Mouse (Mus musculus): ENCODE results near the gene Ablim2. TPM values are rescaled to one million over a fixed set of nuclear protein-coding genes. Genes with fewer than 3 reads are reported as not detected.

Gene Ablim2
- total and polyA plus RNA-seq, 3 experiments: 9.5 to 38.2 (median 10.1) TPM

DNA sequence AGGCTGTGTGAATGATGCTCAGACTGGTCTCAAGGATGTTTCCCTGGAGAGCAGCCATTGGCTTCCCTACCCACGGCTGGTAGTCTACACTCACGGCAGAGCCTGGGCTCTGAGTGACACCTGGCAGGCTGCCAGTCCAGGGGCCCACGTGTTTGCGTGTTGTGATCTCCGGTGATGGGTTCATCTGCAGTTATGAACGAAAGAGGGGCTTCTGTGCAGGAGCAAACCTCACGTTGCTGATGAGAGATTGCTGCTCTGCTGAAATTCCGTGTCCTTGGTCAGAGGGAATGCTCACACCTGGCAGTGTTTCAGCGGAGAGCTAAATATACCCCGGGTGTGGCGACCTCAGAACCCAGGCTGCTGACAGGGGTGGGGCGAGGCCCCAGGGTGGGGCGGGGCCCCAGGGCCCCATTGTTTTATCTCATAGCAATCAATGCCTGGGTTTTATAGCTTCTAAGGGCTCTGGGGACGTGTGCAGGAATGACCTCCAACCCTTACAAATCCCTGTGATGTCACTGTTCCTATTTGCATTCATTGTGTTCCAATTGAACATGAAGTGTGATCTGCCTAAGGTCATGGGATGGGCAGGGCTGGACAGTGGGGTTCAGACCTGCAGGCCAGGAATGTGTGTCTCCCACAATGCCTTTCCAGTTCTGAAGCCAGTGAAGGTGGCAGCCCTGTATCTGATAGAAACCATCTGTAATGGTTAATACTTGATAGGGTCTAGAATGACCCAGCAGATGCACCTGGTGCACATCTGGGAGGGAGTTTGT, 13.4 kb downstream of the Ablim2 start:
- peak; percentile 87 for DNase-seq

DNA sequence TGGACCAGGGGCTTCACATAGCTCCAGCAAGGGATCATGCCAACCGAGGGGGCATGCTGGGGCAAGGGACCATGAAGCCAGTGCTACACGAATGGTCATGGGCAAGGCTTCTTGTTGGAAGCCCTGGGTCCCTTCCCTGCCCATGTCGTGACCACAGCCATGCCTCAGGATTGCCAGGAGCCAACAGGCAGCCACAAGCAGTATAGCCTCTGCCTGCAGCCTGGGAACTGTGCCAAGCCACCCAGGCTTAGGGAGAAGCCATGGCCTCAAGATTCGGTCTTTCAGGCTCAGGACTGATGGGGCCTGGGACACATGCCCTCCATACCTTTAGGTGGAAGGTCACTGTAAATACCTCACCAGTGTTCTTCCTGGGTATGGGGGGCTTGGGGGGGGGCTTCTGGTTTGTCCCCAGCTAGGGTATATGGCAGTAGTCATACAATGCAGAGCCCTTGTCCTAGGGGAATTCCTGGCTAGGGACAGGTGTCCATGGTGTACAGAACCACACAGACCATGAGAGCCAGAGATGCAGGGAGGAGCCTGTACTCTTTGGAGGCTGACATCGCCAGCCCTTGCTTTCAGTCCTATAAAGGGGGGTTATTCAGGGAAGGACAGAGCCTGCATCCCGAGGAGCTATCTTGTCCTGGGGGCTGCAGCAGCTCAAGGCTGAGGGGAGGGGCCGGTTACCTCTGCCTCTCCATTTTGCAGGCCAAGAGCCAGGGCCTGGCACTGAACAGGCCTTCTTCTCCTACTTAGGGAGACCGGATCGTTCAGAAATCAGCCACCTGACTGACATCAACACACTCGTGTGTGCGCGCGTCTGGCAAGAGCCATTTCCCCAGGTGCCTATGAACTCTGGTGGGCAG, 15.8 kb downstream of the Ablim2 start:
- DNase-seq: peak; percentile 52

DNA sequence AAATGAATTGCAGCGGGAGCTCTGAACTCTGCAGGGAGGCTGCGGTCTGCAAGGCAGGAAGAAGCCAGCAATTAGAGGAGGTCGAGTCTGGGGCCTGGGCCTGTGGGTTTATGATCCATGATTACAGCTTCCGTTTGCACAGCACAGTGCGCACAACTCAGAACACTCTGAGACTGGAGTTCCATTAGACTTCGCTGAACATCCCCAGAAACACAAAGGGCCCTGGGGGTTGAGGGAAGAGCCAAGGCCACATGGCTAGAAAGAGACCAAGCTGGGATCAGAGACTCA, 16.4 kb downstream of the Ablim2 start:
- no peak for DNase-seq

DNA sequence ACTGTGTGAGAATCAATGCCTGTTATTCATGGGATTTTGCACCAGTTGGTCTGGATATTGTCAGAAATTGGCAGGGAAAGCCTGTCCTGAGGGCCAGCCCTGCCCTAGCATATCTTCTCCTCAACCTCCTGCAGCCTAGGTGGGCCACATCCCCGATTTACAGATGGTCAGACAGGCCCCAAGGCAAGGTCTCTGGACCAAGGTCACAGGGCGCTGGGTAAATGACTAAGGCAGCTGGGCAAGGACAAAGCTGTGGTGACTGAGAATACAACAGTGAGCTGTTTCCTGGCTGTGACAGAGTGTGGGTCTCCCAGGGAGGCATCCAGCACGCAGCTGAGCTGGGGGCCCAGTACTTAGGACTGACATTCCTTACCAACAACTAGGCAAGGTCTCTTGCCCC, 23.4 kb downstream of the Ablim2 start:
- DNase-seq: peak; percentile 79

DNA sequence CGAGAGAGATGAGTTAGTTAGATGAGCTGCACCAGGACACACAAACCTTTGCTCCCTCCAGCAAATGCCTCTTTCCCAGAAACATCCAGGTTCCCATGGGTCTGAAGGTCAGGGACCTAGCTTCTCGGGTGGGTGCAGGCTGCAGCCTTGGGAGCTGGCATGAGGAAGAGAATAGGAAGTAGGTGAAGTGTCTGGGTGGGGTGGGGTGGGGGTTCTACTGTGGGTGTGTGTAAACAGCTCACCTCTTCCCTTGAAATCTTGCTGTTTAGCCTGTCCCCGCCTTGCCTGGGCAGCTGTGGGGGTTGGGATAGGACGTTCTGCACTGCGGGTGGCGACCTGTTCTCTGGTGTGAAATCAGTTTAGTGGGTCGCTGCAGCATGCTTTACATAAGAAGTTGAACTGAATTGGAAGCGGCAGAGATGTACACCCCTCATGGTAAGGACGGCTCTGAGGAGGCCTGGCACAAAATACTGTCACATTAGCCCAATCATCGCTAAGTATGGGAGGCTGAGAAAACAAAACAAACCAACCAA, 25.0 kb downstream of the Ablim2 start:
- DNase-seq: no peak

DNA sequence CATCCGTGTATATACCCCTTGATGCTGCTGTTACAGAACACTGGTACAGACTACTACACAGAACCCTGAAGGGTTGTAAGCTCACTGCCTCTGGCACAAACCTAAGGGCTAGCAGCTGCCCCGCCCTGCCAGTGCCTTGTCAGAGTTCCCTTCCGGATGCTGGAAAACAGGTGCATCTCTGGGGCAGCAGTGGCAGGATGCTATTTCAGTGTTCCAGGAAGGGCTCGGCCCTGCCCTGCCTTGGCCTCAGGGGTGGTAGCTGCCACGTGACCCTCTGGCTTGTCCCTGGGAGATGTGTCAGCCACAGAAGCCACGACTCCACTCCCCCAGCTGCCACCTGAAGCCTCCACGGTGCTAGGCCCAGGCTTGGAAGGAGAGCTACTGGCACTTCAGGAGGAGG, 28.2 kb downstream of the Ablim2 start:
- DNase-seq: no peak

DNA sequence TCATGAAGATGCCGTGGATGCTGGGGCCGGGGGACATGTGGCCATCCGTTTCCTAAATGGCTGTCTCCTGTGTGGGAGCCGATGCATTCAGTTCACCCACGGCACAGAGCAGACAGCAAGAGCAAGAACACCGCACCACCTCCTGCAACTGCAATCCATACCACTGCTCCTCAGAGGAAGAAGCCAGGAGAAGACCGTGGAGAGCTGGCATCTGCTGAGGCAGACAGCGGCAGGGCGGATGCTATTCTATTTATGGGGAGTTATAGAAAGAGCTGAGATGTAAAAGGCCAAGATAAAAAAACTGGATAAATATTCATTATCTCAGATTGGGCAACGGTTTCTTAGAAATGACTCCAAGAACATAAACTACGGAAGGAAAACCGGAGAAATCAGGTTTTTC, 30.2 kb downstream of the Ablim2 start:
- no peak for DNase-seq

DNA sequence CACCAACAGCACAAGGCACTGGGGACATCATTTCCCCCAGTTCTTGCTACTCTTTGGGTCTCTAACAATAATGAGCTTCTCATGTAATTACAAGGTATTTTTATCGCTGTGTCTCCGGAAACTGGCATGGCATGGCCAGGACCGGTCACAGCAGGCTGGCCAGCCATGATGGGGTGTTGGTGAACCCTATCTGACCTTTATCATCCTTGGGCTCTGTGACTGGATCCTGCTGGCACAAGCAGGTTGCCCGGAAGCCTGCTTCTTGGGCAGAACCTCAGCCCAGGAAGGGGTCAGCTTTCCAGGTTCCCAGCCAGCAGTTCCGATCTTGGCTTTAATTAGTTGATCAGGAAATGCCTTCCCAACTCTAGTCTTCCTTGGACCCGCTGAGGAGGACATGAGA, 31.0 kb downstream of the Ablim2 start:
- no peak for DNase-seq

DNA sequence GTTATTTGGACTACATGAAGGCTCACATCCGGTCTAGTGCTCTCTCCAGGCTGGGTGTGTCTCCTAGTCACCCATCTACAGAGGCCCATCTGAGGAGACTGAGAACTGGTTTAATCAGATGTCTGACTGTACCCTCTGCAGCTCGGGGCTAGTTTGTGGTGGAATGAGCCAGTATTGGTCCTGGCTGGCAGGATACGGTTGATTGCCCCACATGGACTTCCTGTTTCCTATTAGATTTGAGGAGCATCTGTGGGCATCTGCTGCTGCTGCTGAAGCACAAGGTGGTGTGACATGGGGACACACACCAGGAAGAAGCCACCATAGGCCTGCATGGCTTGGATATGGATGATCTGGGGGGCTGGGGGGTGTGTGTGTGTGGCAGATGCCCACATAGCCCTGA, 32.0 kb downstream of the Ablim2 start:
- no peak for DNase-seq

DNA sequence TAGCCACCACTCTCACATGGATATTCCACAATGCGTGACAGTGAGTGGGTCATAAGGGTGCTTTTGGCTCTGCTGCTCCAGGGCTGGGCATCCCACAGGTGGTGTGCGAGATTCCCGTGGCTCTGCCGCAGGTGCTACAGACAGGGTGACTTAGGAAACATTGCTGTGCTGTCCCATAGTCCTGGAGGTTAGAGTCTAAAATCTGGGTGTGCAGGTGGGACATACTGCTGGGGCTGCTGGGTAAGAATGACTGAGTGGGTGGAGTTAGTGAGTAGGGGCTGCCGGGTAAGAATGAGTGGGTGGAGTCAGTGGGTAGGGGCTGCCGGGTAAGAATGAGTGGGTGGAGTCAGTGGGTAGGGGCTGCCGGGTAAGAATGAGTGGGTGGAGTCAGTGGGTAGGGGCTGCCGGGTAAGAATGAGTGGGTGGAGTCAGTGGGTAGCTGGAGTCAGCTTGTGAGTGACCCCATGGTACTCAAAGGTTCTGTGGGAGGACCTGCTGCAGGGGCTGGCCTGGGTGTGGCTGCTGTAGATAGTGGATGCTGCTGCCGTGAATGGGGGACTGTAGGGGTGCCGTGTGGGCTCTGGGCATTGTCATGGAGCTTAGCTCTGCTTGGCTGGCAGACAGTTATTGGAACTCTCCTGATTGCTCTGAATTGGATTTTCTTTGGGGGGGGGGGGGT, 32.8 kb downstream of the Ablim2 start:
- no peak for DNase-seq

DNA sequence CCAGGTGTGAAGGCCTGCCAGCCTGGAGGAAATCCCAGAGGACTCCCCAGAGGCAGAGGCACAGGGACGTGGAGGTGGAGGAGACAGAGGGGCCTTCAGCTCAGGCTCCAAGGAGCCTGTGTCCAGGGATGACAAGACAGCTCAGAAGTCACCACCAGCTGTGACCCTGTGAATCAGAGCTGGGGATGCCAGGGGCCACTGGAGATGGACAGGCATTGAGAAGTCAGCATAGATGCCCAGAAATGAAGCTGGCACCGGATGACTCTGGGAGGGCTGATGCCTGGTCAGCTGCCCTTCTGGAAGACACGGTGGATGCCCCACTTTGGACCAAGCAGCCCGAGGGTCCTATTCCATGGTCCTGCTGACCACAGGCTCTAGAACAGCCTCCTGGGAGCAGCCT, 36.3 kb downstream of the Ablim2 start:
- no peak for DNase-seq

DNA sequence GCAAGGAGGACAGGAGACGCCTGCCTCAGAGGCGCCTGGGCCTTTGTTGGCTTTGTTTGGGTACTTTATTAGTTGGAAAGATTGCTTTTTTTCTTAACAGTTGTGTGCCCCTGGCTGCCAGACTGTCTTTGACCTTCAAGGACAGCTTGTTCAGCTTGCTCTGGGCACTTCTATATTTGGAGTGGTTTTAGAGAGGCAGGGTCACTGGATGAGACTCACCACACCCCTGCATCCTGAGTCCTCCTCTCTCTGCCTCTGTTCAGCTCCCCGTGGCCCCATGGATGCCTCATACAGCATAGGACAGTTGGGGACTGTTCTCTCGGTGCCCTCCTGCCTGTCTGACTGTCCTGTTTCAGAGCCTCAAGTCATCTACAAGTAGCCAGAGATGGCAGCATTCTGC, 37.3 kb downstream of the Ablim2 start:
- no peak for DNase-seq

DNA sequence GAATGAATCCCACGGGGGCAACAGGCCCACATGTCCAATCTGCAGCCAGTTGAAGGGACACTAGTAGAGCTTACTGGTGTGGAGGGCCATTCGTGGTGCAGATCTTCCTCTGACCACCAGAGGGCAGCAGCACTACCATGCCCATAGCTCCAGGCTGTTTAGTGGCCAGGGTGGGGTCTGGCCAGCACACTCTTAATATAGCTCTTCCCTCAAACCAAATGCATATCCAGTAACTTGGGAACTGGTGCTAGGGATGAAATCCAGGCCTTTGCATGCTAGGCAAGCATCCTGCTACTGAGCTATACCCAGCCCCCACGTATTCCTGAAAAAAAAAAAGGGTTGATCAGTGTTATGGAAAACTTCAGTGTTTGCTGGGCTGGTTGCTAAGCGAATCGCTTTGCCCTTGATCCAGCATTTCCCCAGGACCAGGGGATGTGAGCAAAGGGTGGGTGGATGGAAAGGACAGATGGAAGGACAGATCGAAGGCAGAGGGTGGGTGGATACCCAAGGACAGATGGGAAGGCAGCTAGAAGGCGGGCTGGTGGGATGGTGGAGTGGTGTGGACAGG, 37.9 kb downstream of the Ablim2 start:
- DNase-seq: peak; percentile 69

DNA sequence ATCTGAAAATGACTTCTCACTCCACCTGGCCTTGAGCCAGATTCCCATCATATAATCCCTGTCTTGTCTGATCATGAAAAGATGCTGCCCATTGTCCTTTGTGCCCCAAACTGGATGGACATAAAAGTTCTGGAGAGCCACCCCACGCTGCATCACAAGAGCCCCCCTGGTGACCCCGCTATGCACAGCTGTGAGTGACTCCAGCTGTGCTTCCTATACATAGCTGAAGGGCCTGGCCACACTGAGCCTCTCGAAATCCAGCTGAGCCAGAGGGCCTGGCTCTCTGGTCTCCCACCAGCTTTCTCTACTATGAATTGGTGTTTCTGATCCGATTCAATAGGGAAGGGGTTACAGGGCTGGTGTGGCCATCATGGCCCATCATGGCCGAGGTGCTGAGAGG, 38.5 kb downstream of the Ablim2 start:
- DNase-seq: no peak

DNA sequence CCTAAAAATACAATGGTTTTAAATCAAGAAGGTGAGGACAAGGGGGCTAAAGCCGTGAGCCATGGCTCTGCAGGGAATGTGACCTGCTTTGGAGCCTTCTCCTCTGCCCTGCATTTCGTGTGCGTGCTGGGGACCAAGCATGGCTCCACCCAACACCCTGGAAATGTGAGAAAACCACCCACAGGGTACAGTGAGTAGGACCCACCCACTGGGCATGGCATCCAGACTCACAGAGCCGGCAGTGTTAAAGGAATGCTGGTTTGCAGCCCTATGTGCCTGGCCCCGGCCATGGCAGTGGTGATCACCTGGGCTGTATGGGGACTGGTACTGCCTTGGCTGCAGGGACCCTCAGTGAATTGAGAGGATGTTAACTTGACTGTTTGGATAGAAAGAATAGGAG, 41.4 kb downstream of the Ablim2 start:
- DNase-seq: no peak

DNA sequence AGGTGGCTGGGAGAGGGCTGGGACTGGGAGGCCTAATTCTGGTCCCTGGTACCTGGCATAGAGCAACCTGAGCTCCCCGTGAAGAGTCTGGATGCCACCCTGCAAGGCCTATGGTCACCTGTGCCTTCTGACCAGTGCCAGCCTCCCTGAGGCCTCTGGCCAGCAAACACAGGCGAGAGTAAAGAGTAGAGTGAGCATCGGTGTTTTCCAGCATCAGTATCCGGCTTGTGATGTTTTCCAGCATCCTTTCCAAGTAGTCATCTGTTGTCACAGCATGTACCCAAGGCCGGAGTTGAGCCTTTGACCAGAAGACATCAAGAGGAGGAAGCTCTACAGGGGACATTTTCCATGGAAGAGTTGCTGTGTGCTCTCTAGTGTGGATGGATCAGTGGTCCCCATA, 45.7 kb downstream of the Ablim2 start:
- DNase-seq: no peak

DNA sequence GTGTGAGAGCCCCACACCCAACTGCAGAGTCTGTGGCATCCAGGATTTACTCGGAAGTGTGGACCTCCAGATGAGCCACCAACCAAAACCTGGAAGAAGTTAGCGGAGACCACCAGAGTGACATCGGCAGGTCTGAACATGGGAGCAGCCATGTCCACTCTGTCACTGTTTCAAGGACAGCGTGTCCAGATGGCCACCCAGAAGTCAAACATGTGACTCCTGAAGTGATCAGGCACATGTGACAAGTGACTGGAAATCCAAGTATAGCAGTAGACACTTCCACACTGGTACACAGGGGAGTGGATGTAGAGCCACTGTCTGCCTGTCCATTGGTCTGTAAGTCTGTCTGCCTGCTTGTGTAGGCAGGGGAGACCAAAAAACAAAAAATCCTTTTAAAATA, 47.0 kb downstream of the Ablim2 start:
- DNase-seq: no peak

DNA sequence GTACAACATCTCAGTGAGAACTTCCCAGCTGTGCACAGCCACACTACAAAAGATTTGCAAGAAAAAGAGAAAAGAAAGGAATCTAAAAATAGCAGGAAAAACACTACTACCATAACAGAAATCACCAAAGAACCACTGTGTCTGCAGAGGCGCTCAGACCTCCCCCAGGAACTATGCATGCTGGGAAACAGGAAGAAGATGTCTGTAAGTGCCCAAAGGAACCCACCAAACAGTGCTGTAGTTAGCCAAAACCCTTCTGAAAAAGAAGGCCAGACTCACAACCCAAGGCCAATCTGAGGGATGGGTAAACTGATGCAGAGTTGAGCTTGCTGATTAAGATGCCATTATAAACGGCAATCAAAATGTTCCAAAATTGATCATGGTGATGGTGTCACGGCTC, 47.5 kb downstream of the Ablim2 start:
- DNase-seq: no peak

DNA sequence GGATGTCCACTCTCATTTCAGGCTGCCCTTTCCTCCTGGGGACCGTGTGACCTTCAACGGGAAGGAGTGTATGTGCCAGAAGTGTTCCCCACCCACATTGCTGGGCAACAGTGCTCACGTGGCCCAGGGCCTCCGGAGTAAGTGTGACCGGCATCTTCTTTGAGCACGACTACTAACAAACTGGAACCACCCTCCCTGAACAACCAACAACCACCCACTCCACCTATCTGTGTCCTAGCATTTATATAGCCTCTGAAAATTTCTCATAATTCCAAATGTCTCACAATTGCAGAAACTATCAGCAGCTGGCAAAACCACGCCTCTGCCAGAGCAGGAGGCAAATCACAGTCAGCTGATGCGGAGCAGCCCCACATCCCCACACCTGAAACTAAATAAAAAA, 49.3 kb downstream of the Ablim2 start:
- DNase-seq: peak; percentile 40

DNA sequence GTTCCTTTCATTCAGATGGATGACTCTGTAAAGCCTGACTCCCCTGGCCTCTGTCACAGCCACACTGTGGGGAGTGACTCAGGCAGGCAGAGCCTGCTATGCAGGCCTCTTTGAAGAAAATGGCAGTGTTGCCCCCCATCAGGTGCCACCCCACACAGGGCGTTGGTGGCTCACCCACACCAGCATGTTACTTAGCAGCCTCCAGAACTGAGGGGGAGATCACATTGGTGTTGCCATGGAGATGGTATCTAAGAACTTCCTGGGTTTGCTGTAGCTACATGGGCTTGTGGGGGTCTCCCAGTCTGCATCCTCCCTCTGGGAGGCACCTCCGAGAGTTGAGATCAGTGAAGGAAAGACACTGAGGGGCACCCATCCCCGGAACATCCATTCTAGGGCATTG, 52.8 kb downstream of the Ablim2 start:
- DNase-seq: no peak

DNA sequence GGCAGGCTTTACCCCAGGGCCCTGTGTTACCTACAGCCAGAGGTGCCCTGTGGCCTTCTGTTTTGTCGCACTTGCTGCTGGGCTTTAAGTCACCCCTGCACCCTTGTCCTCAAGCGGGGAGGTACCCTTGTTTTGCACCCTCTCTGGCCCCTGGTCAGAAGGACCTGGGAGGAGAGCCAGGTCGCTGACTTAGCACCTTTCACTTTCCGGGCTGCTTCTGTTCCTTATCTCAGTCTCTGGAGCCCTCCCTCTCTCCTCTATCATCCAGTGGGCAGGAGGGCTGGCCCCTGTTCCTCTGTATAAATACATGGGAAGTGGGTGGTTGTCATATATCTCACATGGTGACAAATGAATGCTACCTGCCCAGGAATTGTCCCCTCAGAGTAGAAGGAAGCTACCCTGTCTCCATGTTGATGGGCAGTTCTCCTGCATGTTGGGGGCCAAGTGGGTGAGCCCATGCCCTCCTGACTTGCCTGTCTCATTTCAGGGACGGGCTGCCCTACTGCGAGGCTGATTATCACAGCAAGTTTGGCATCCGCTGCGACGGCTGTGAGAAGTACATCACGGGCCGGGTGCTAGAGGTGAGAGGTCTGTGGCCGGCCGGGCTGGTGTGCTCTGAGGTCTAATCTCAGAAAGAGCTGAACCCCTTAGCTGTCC, 54.1 kb downstream of the Ablim2 start:
- DNase-seq: no peak

DNA sequence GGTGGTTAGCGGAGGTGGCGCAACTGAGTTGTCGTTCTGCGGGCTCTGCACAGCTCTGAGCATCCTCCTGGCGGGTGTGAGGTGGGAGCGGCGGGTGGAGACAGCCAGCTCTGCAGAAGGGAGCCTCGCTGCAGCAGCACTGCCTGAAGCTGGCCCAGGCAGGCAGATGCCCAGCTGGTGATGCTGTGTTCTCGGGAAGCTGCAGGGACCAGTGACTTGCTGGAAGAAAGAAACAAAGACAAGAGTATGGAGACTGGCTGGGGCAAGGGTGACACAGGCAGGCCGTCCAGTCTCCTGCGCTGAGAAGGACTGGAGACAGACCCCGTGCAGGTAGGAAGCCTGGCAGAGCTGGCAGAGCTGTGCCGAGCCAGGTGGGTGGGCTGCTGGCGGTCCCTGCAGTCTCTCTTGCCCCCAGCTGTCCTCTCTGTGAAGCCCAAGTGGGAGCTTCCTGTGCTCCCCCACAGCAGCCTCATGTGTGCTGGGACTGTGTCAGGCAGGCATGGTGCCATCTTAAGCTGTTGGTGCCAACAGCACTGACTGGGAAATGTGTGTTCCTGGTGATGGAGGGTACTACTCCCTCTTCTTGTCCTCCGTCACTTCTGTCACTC, 56.8 kb downstream of the Ablim2 start:
- DNase-seq: no peak

Data from adrenal gland, adult 2 months (tissue).